Mouse (Mus musculus) liver, embryonic 16.5 days (tissue): ENCODE measurements around the gene Syngr2. TPM values are rescaled to one million over a fixed set of nuclear protein-coding genes. Genes with fewer than 3 reads are reported as not detected.

Experiments used
- ATAC-seq: fragments of 200-750 bp; cut with Nextera tagmentation; 2 replicates; pipeline ENCODE4 v1.8.0; 2017; ENCODE audit warnings: low read depth, mild to moderate bottlenecking, moderate number of reproducible peaks, moderate library complexity
- H3K27ac ChIP-seq: fragments of 300-500 bp; sonication (generic); 2 replicates; pipeline ENCODE4 v1.5.1; 2014; ENCODE audit warnings: mild to moderate bottlenecking, low read length
- H3K27me3 ChIP-seq: fragments of 300-500 bp; sonication (generic); 2 replicates; pipeline ENCODE4 v1.6.1; 2014; ENCODE audit warnings: low read depth, low read length, mixed read lengths; ENCODE audit not compliant: control insufficient read depth, insufficient read depth
- H3K36me3 ChIP-seq: fragments of 300-500 bp; sonication (generic); 2 replicates; pipeline ENCODE4 v1.6.1; 2014; ENCODE audit warnings: mild to moderate bottlenecking; ENCODE audit not compliant: control insufficient read depth, insufficient read depth
- H3K4me1 ChIP-seq: fragments of 300-500 bp; sonication (generic); 2 replicates; pipeline ENCODE4 v1.6.1; 2014; ENCODE audit warnings: low read depth, low read length, mixed read lengths; ENCODE audit not compliant: control insufficient read depth
- H3K4me2 ChIP-seq: fragments of 300-500 bp; sonication (generic); 2 replicates; pipeline ENCODE4 v1.6.1; 2014; ENCODE audit warnings: low read depth, low read length, mixed read lengths
- H3K4me3 ChIP-seq: fragments of 300-500 bp; sonication (generic); 2 replicates; pipeline ENCODE4 v1.5.1; 2014; ENCODE audit warnings: low read depth, mild to moderate bottlenecking, low read length
- H3K9ac ChIP-seq: fragments of 300-500 bp; sonication (generic); 2 replicates; pipeline ENCODE4 v1.6.1; 2014; ENCODE audit warnings: low read depth, low read length
- H3K9me3 ChIP-seq: fragments of 300-500 bp; sonication (generic); replicated peaks from 2 replicates; pipeline ENCODE4 v1.6.1; 2016; ENCODE audit warnings: low read length; ENCODE audit not compliant: control insufficient read depth
- WGBS: fragments of 180-500 bp; shearing (Covaris S2); extraction: QIAGEN DNeasy Blood & Tissue Kit; methylation state at CpG from one replicate; pipeline ENCODE4 v1.1.7; 2014; ENCODE audit not compliant: insufficient replicate concordance; 5-methylcytosine and 5-hydroxymethylcytosine counted together
- polyA plus RNA-seq: library from polyadenylated mRNA; unstranded; fragments of >200 nt; fragmentation: Nextera tagmentation; extraction: Ambion mirVana; gene quantifications from 2 replicates; pipeline ENCODE4 v1.2.1, GENCODE M21; 2015

The Syngr2 gene
- polyA plus RNA-seq, 1 experiment from 2014 or later: 55.5 TPM

DNA sequence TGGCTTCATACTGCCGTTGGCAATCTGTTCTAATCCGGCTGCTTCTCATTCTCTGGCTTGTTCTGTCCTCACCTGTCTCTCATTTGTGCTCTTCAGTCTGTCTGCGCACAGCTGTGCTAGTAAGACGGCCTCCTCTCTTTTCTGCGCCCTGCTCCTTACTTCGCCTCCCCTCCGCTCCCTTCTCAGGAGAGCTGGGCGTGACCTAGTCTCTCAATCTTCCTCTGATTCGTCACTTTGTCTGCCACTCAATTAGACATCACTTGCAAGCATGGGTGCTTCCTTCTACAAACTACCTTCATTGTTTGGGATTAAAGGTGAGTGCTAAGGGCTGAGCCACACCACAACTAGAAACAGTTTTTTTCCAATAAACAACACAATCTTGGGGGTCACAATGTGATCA lies 44.8 kb downstream of the Syngr2 start:
- Histone ChIP-seq H3K27ac (no peak overlapping the region), H3K9ac (no peak overlapping the region), H3K36me3 (peaks cover 68% of the 10 kb centered on the region), H3K4me3 (no peak overlapping the region), H3K4me1 (peaks cover 14% of the 10 kb centered on the region), H3K27me3 (peaks cover 2% of the 10 kb centered on the region), H3K9me3 (no peaks in the 10 kb centered on the region; the same call in 1 of the 2 replicates), H3K4me2 (no peak overlapping the region)
- WGBS: 89% methylated on average over 9 of the region's 9 CpGs
- no peak for ATAC-seq

DNA sequence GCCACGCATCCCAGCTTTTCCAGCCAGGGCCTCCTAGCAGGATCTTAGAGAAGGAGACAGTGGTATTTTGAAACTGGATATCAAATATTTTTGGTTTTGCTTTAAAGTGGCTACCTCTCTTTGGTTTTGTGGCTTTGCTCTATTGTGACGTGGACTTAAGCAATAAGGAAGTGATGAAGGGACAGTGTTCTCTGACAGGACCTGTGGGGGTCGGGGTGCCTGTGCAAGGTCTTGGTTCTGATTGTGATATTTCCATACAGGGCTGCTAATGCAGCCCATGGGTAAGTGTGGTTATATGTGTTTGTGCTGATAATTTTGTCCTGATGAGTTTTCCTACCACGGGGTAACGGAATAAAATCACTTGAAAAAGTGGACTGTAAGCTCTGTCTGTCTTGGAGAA lies 45.9 kb downstream of the Syngr2 start:
- no peaks in the 10 kb centered on the region; the same call in 1 of the 2 replicates for H3K9me3 ChIP-seq
- no peak for ATAC-seq
- H3K27ac ChIP-seq: no peak overlapping the region
- H3K4me2 ChIP-seq: no peak overlapping the region
- H3K4me1 ChIP-seq: peaks cover 12% of the 10 kb centered on the region
- 86% methylated on average over 5 of the region's 5 CpGs for WGBS
- peaks cover 12% of the 10 kb centered on the region for H3K27me3 ChIP-seq
- H3K36me3 ChIP-seq: peaks cover 68% of the 10 kb centered on the region
- no peak overlapping the region for H3K9ac ChIP-seq
- no peak overlapping the region for H3K4me3 ChIP-seq

DNA sequence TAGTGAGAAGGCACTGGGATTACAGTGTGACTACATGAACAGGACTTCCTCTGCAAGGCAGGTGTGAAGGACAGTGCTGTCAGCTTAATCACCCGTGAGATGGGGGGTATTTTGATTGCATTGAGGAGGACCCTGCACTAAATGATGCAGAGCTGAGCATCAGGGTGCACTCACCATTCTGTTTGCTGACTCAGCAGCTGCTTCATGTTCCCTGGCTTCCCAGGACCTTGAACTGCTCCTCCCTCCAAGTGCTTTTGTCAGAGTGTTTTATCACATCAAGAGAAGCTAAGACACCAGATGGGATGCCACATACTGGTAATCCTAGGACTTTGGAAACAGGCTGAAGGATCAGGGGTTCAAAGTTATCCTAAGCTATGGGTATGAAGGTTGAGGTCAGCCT lies 46.5 kb downstream of the Syngr2 start:
- Histone ChIP-seq H3K27ac (no peak overlapping the region), H3K4me3 (no peak overlapping the region), H3K4me2 (no peak overlapping the region), H3K27me3 (peaks cover 18% of the 10 kb centered on the region), H3K36me3 (peaks cover 66% of the 10 kb centered on the region), H3K9ac (no peak overlapping the region), H3K9me3 (no peaks in the 10 kb centered on the region; the same call in 1 of the 2 replicates), H3K4me1 (peaks cover 8% of the 10 kb centered on the region)
- ATAC-seq: no peak
- WGBS: 78% methylated on average over 1 of the region's 1 CpGs

DNA sequence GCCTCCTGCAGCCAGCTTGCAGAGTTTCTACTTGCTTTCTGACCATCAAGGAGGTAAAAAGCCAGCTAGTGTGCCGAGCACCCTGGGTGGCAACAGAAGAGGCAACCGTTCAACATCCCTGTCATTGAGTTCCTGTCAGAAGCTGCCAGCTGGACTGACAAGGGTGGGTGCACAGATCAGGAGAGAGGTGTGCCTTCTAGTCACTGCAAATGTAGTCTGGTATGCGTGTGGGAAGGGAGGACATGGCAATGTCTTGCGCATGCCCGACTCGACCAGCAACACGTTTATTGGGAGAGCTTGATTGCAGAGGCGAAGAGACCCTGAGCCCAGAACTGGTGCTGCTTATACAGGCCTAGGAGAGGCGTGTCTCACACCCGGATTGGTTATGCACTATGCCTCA lies 48.0 kb downstream of the Syngr2 start:
- peaks cover 55% of the 10 kb centered on the region for H3K36me3 ChIP-seq
- WGBS: 91% methylated on average over 10 of the region's 10 CpGs
- peaks cover 30% of the 10 kb centered on the region for H3K27me3 ChIP-seq
- H3K4me3 ChIP-seq: no peak overlapping the region
- ATAC-seq: no peak
- no peaks in the 10 kb centered on the region; the same call in 1 of the 2 replicates for H3K9me3 ChIP-seq
- H3K27ac ChIP-seq: no peak overlapping the region
- no peaks in the 10 kb centered on the region for H3K4me1 ChIP-seq
- H3K4me2 ChIP-seq: no peak overlapping the region
- H3K9ac ChIP-seq: no peak overlapping the region

DNA sequence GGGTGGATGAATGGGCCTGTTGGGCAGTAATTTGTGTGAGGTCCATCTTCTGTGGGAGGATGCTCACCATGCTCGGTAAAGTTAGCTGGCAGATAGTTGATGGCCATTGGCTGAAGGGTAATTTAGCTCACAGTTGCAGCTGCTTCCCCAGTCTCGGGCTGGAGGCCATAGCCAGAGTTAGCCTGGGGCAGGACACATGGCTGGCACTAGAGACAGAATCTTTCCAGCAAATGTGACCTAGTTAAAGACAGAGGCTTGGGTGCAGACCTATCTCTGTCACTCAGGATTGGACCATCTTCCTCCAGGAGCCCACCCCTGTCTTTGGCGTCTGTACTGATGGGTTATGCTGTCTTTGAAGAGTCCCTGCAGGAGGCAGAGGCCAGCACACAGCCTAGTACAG lies 48.9 kb downstream of the Syngr2 start:
- H3K4me2 ChIP-seq: no peak overlapping the region
- 0 out of 2 replicates have a peak, but pooled peaks have one; percentile 5 for ATAC-seq
- WGBS: 61% methylated on average over 3 of the region's 3 CpGs
- peaks cover 33% of the 10 kb centered on the region for H3K27me3 ChIP-seq
- no peak overlapping the region for H3K9ac ChIP-seq
- peaks cover 46% of the 10 kb centered on the region for H3K36me3 ChIP-seq
- H3K9me3 ChIP-seq: no peaks in the 10 kb centered on the region; the same call in 1 of the 2 replicates
- H3K27ac ChIP-seq: no peak overlapping the region
- H3K4me3 ChIP-seq: no peak overlapping the region
- H3K4me1 ChIP-seq: no peaks in the 10 kb centered on the region

DNA sequence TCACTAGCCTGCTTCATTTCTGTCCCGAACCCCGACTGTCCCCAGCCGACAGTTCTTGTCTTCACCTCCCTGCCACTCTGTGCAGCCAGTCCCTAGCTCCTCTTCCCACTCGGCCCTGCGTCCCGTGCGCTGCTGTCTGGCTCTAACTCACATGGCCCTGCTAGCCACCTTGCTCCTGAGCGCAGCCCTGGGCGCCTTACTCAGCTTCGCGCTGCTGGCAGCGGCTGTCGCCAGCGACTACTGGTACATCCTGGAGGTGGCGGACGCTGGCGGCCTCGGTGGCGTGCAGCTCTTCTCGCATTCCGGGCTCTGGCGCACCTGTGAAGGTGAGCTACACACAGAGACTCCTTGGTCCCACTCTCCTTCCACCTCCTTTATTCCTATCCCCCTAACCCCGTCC lies 51.1 kb downstream of the Syngr2 start, which contains the start of gene Tmem235:
Gene Tmem235, plus strand, starts transcription at position 152 of the 400 bp plus-strand sequence.
- Histone ChIP-seq H3K27ac (no peak within 1 kb of the TSS), H3K9me3 (no peaks in the 10 kb centered on the region; the same call in 1 of the 2 replicates), H3K36me3 (peaks cover 25% of the 10 kb centered on the region), H3K4me2 (no peak within 1 kb of the TSS), H3K9ac (no peak within 1 kb of the TSS), H3K4me1 (no peaks in the 10 kb centered on the region), H3K27me3 (peaks cover 33% of the 10 kb centered on the region), H3K4me3 (no peak within 1 kb of the TSS)
- WGBS: 5% methylated on average over 23 of the region's 23 CpGs
- ATAC-seq: no peak

DNA sequence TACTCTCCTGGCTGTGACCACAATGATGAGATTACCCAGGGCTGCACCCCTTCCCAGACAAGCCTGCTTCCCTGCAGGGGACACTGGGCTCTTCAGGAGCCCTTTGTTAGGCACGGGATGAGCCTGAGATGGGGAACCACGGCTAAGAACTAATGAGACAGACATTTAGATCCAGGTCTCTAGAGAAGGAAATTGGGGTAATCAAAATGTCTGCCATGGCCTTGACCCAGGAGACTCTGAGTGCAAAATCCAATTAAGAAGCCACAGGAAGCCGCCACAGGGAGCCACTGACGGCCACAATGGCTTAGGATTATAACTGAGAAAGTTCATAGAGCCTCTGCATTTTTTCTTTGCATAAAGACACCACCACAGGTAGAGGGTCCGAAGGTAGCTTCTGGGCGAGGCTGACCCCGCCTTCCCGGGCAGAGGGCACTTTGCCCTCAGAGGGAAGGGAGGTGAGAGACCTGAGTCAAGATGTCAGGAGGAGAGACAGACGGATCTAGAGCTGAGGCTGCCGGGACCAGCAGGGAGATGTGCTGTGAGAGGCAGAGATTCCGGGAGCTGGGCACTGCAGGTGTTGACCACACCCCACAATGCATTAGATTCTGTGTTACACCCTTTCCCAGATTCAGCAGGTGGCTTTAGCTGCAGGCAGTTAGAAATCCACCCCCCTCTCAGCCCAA lies 53.8 kb downstream of the Syngr2 start:
- peaks cover 33% of the 10 kb centered on the region for H3K27me3 ChIP-seq
- H3K9ac ChIP-seq: no peak overlapping the region
- H3K36me3 ChIP-seq: no peaks in the 10 kb centered on the region
- H3K27ac ChIP-seq: no peak overlapping the region
- H3K4me1 ChIP-seq: no peaks in the 10 kb centered on the region
- H3K4me2 ChIP-seq: no peak overlapping the region
- no peaks in the 10 kb centered on the region for H3K9me3 ChIP-seq
- H3K4me3 ChIP-seq: no peak overlapping the region
- 32% methylated on average over 11 of the region's 11 CpGs for WGBS
- no peak for ATAC-seq

Other genes with a start within 250 kb of the Syngr2 start
- 2.1 and 2.4 TPM in 2 replicates for gene Tnrc6c, start 155.4 kb upstream of the Syngr2 start, polyA plus RNA-seq
- 16.0 and 16.3 TPM in 2 replicates for gene Tmc8, start 27.6 kb upstream of the Syngr2 start, polyA plus RNA-seq
- gene Tmc6, start 27.5 kb upstream of the Syngr2 start, polyA plus RNA-seq: 45.6 and 46.2 TPM in 2 replicates
- gene 6030468B19Rik, start 12.0 kb upstream of the Syngr2 start, polyA plus RNA-seq: 74.2 and 77.0 TPM in 2 replicates
- 0.38 and 0.64 TPM in 2 replicates for gene Gm20708, start within 50 bp of the Syngr2 start, polyA plus RNA-seq
- 14.6 and 15.4 TPM in 2 replicates for gene Afmid, start 16.3 kb downstream of the Syngr2 start, polyA plus RNA-seq
- gene Tk1, start 16.4 kb downstream of the Syngr2 start, polyA plus RNA-seq: 120 and 127 TPM in 2 replicates
- gene Birc5, start 39.6 kb downstream of the Syngr2 start, polyA plus RNA-seq: 298 and 327 TPM in 2 replicates
- gene Tmem235, start 51.1 kb downstream of the Syngr2 start, polyA plus RNA-seq: not detected in 2 replicates
- 1.3 and 2.6 TPM in 2 replicates for gene Tha1, start 63.8 kb downstream of the Syngr2 start, polyA plus RNA-seq
- gene Socs3, start 160.4 kb downstream of the Syngr2 start, polyA plus RNA-seq: 6.1 and 6.7 TPM in 2 replicates
- 13.5 and 13.7 TPM in 2 replicates for gene Pgs1, start 176.6 kb downstream of the Syngr2 start, polyA plus RNA-seq